ENCODE assay signal across 28 mouse cellular contexts in the genomic region with DNA sequence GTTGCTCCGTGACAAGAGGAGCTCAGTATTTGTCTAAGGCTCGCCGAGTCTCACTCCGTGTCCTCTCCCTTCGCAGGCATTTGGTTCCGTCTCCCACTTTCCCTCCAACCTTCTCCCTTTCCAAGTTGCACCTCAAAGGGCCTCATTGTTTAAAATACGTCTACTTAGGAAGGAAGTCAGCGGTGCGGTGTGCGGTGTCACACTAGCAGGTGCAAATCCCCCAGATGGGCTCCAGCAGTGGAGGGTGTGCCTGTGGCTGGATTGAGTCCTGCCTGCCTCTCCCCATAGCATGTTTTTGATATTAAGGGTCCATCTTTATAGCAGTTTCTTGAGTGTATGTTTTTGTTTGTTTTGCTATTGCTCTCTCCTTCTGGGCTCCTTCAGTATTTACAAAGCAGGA. TPM values are rescaled to one million over a fixed set of nuclear protein-coding genes. Genes with fewer than 3 reads are reported as not detected.
DNase-seq lines count a peak whose midpoint lies in the region; ATAC-seq and TF ChIP-seq lines count a peak whose summit lies in the region.
"Had no signal": no experiment of that assay in that cellular context is flagged by ENCODE, and none has a peak within 500 bp of the region (broad histone marks: within the 10 kb centered on the region; RNA-seq: fewer than 3 reads in every experiment).

No protein-coding gene starts in this region.

- no peaks in the 10 kb centered on the region for H3K27me3 ChIP-seq in lung, embryonic 14.5 days (ENCODE audit: insufficient read depth, low read length)
- H3K27me3 ChIP-seq: embryonic facial prominence, embryonic 15.5 days; limb, embryonic 12.5 days; liver, embryonic 15.5 days; neural tube, embryonic 15.5 days had no signal

- no peak overlapping the region for H3K4me3 ChIP-seq in lung, embryonic 14.5 days (ENCODE audit: low read depth, low read length)
- H3K4me3 ChIP-seq in lung, adult 2 months (replicated peaks; ENCODE audit: extremely low read depth, low read depth, low read length): no peak overlapping the region
- H3K4me3 ChIP-seq: embryonic facial prominence, embryonic 15.5 days; heart, adult 2 months; heart, embryonic 12.5 days; layer of hippocampus, adult 2 months; left cerebral cortex, adult 2 months; limb, embryonic 12.5 days; liver, embryonic 15.5 days; neural tube, embryonic 15.5 days had no signal

- H3K27ac ChIP-seq in lung, embryonic 14.5 days (ENCODE audit: low read depth): peak overlapping the region; percentile 64
- H3K27ac ChIP-seq: embryonic facial prominence, embryonic 15.5 days; heart, adult 2 months; layer of hippocampus, adult 2 months; left cerebral cortex, adult 2 months; limb, embryonic 12.5 days; liver, embryonic 15.5 days; neural tube, embryonic 15.5 days; stomach, postnatal 0 days had no signal

- TF ChIP-seq POLR2A in lung, adult 2 months (IDR thresholded peaks at IDR 0.05; ENCODE audit: borderline replicate concordance, extremely low read depth, low read depth, low read length): no peak

- TF ChIP-seq CTCF in lung, embryonic 14.5 days (IDR thresholded peaks at IDR 0.05; ENCODE audit: low read depth): no peak
- no peak for TF ChIP-seq CTCF in lung, adult 2 months (IDR thresholded peaks at IDR 0.05; ENCODE audit: insufficient read depth, low read length)

- no peaks in the 10 kb centered on the region for H3K36me3 ChIP-seq in lung, embryonic 14.5 days (ENCODE audit: insufficient read depth)
- H3K36me3 ChIP-seq: embryonic facial prominence, embryonic 15.5 days; heart, embryonic 12.5 days; limb, embryonic 12.5 days; liver, embryonic 15.5 days; neural tube, embryonic 15.5 days had no signal

- peaks cover 30% of the 10 kb centered on the region for H3K4me1 ChIP-seq in lung, embryonic 14.5 days (ENCODE audit: insufficient read depth)
- peaks cover 39% of the 10 kb centered on the region for H3K4me1 ChIP-seq in lung, adult 2 months (ENCODE audit: control insufficient read depth, insufficient read depth, low read length)
- H3K4me1 ChIP-seq: liver, embryonic 15.5 days had no signal

- peak; percentile 55 for DNase-seq in lung, embryonic 14.5 days
- no peak for DNase-seq in lung, adult 2 months
- DNase-seq in thymus, postnatal 25 days: peak; percentile 32
- no peak for DNase-seq in adrenal gland, postnatal 36 days
- DNase-seq in right cerebral cortex, adult 2 months (ENCODE audit: low spot score in 2 of 2): no peak
- DNase-seq: adrenal gland, postnatal 25 days; cerebellum, adult 18-20 months; cerebellum, postnatal 10 days; heart, adult 2 months; kidney, adult 2 months; kidney, postnatal 36 days; lung, postnatal 4 days; midbrain, embryonic 14.5 days; retina, postnatal 1 day; right cerebral cortex, postnatal 4 days had no signal

- 38% methylated on average over 10 of the region's 10 CpGs for WGBS in lung, embryonic 14.5 days
- 41% methylated on average over 10 of the region's 10 CpGs for WGBS in lung, adult 2 months

- ATAC-seq in lung, embryonic 14.5 days (ENCODE audit: insufficient read depth): 0 out of 2 replicates have a peak, but pooled peaks have one; percentile 3
- peak; percentile 55; the same call in 1 of the 2 replicates for ATAC-seq in common myeloid progenitor, adult 5-6 weeks (replicated peaks; ENCODE audit: low read depth, poor library complexity, severe bottlenecking)
- peak; percentile 39; the same call in 1 of the 2 replicates for ATAC-seq in megakaryocyte progenitor cell, adult 5-6 weeks (replicated peaks; ENCODE audit: poor library complexity)
- ATAC-seq: forebrain, embryonic 14.5 days; hindbrain, embryonic 16.5 days had no signal

- no peaks in the 10 kb centered on the region for H3K9me3 ChIP-seq in lung, embryonic 14.5 days (ENCODE audit: low read depth, low read length)
- H3K9me3 ChIP-seq: embryonic facial prominence, embryonic 15.5 days; heart, embryonic 12.5 days; limb, embryonic 12.5 days; liver, embryonic 15.5 days; neural tube, embryonic 15.5 days had no signal

- H3K9ac ChIP-seq in lung, embryonic 14.5 days: no peak overlapping the region
- H3K9ac ChIP-seq: embryonic facial prominence, embryonic 15.5 days; heart, embryonic 12.5 days; limb, embryonic 12.5 days; liver, embryonic 15.5 days; neural tube, embryonic 15.5 days had no signal

- no peak overlapping the region for H3K4me2 ChIP-seq in lung, embryonic 14.5 days
- H3K4me2 ChIP-seq: embryonic facial prominence, embryonic 15.5 days; heart, embryonic 12.5 days; limb, embryonic 12.5 days; liver, embryonic 15.5 days; neural tube, embryonic 15.5 days had no signal

RNA-seq across cellular contexts. Expression of a gene that starts 56.6 kb away (rescaled TPM):
- 67.8 and 70.5 TPM in 2 replicates for polyA plus RNA-seq in lung, embryonic 14.5 days (2014; fragmentation: Nextera tagmentation; extraction: Ambion mirVana)
- polyA plus RNA-seq in lung, adult 2 months (2012; rRNA removed): 156 and 242 TPM in 2 replicates
- not detected in 2 replicates for total RNA-seq in common myeloid progenitor, adult 5-6 weeks (2017)
- total RNA-seq in megakaryocyte progenitor cell, adult 5-6 weeks (2015): not detected in 2 replicates
- not detected in 2 replicates for total RNA-seq in megakaryocyte progenitor cell, adult 5-6 weeks (2017)
- 10 to 100 TPM; 88.4 to 88.6 TPM for total RNA-seq in adrenal gland, postnatal 36 days (2021)
- total RNA-seq: megakaryocyte-erythroid progenitor cell, adult 5-6 weeks had no signal

Comparison
In these comparisons a context has a peak if more than half of its experiments do, and no peak if none do; other contexts are left out.
1. DNase-seq: peak in lung, embryonic 14.5 days (single experiment) and thymus, postnatal 25 days (single experiment); none in lung, adult 2 months (single experiment), adrenal gland, postnatal 36 days (0 of 2) and right cerebral cortex, adult 2 months (0 of 2).
2. ATAC-seq: peak in every context shown above with its lines; median percentile 55 in common myeloid progenitor, adult 5-6 weeks; 39 in megakaryocyte progenitor cell, adult 5-6 weeks; 3 in lung, embryonic 14.5 days.
3. RNA of a gene that starts 56.6 kb away (total RNA-seq): 88.4 to 88.6 TPM in adrenal gland, postnatal 36 days; not detected in common myeloid progenitor, adult 5-6 weeks and not detected in megakaryocyte progenitor cell, adult 5-6 weeks; every median in the first group is over 10 times any median in the second.